Mouse (Mus musculus): Measurements from ENCODE around the gene Oosp2.

DNA sequence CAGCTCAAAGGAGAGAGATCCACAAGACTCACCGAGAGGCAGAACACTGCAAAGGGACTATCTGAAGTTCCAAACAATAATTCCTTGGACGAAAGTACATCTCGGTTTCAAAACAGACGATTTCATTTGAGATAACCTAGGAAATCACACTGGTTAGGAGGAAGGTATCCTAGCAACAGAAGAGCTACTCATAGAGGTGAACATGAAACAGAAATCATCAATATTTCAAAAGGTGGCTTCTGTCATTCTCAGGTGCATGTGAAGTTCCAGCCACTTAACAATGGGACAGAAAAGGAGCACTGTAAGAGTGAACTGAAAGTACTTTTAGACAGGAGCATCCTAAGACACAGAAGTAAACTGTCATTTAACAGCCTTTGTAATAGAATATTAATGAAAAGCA, 10.8 kb downstream of the Oosp2 start:
- TF ChIP-seq CTCF (conservative IDR thresholded peaks at IDR 0.05; ENCODE audit: insufficient read depth, insufficient read length, low read depth, low read length) (no peak), POLR2A (IDR thresholded peaks at IDR 0.05; ENCODE audit: low read depth, low read length) (no peak)

Measured in kidney, adult 2 months (tissue).